Mouse (Mus musculus): Measurements from ENCODE around the gene Nfkb2.

Gene Nfkb2

GRCm38 (mm10) chr19:46344710-46345419, 40.7 kb downstream of the Nfkb2 start:
- DNase-seq (ENCODE audit: low read depth, low spot score) = no peak

GRCm38 (mm10) chr19:46347146-46347545, 43.0 kb downstream of the Nfkb2 start:
- no peak for DNase-seq (ENCODE audit: low read depth, low spot score)

GRCm38 (mm10) chr19:46347936-46348668, 44.0 kb downstream of the Nfkb2 start:
- no peak for DNase-seq (ENCODE audit: low read depth, low spot score)

- DNase-seq (ENCODE audit: low read depth, low spot score) = no peak
Measured at GRCm38 (mm10) chr19:46348761-46349458, 44.8 kb downstream of the Nfkb2 start.

- no peak for DNase-seq (ENCODE audit: low read depth, low spot score)
Measured at GRCm38 (mm10) chr19:46349550-46349949, 45.4 kb downstream of the Nfkb2 start.

GRCm38 (mm10) chr19:46350168-46350932, 46.2 kb downstream of the Nfkb2 start, which contains the start of gene 2310034G01Rik:
Gene 2310034G01Rik, minus strand, starts transcription at chr19:46350302.
- DNase-seq (ENCODE audit: low read depth, low spot score) = no peak

GRCm38 (mm10) chr19:46356701-46357138, 52.6 kb downstream of the Nfkb2 start:
- DNase-seq (ENCODE audit: low read depth, low spot score) = peak; percentile 58

- DNase-seq (ENCODE audit: low read depth, low spot score) = no peak
Measured at GRCm38 (mm10) chr19:46357344-46358280, 53.5 kb downstream of the Nfkb2 start.

GRCm38 (mm10) chr19:46358381-46358780, 54.3 kb downstream of the Nfkb2 start:
- no peak for DNase-seq (ENCODE audit: low read depth, low spot score)

Data from c-Kit-negative CD71-positive TER-119-positive erythroid progenitor cells, embryonic 14.5 days (primary cell).